Mouse (Mus musculus): ENCODE data around the gene Dph5. TPM values are rescaled to one million over a fixed set of nuclear protein-coding genes. Genes with fewer than 3 reads are reported as not detected.

Gene Dph5
- total RNA-seq, 1 experiment: 26.4 TPM

DNA sequence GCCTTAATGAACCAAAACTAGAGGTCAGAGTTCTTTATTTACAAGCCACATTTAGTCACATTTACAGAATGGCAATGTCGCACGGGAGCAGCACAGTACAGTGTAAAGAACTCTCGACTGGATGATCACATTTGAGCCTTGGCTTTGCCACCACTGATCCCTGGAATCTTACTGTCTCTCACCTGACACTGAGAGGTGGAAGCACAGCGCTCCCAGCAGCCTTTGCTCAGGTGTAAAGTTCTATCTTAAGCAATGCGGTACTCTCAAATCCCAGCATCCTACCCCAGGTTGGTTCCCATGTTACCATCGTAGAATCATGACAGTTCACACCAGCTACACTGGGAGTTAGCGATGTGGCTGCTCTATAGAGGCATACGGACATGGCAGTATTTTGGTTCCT, 53.8 kb downstream of the Dph5 start:
- H3K9me3 ChIP-seq (ENCODE audit: control insufficient read depth, insufficient read depth, low read depth, low read length): no peaks in the 10 kb centered on the region
- H3K4me1 ChIP-seq (ENCODE audit: control insufficient read depth in 2 of 2, insufficient read depth in 2 of 2, low read length in 2 of 2, poor library complexity in 1 of 2): no peaks in the 10 kb centered on the region
- no peak overlapping the region for H3K9ac ChIP-seq (ENCODE audit: insufficient read depth, low read depth, low read length, poor library complexity, severe bottlenecking)
- no peak for TF ChIP-seq MAFK (IDR thresholded peaks at IDR 0.05; ENCODE audit: insufficient read depth, low read depth, low read length)
- no peak for TF ChIP-seq ZC3H11A (IDR thresholded peaks at IDR 0.05; ENCODE audit: borderline replicate concordance, low read depth, low read length)
- no peak for TF ChIP-seq CHD2 (IDR thresholded peaks at IDR 0.05; ENCODE audit: low read depth, low read length)
- no peak for TF ChIP-seq HCFC1 (IDR thresholded peaks at IDR 0.05; ENCODE audit: borderline replicate concordance, insufficient read depth, low read length)
- no peak for TF ChIP-seq ZNF384 (IDR thresholded peaks at IDR 0.05; ENCODE audit: low read depth, low read length)
- peaks cover 3% of the 10 kb centered on the region for H3K36me3 ChIP-seq (ENCODE audit: control insufficient read depth, insufficient read depth, low read length, poor library complexity, severe bottlenecking)
- in situ Hi-C loops (cut with MboI; ENCODE audit: low sequenced_read_pairs in 2 of 2, unreplicated experiment in 2 of 2): loop anchor here (25.0 kb wide), 1 partner anchor 279 kb away; no protein-coding TSS in a partner anchor
- no peak overlapping the region for H3K4me3 ChIP-seq (ENCODE audit: insufficient read depth in 1 of 2, low read depth in 1 of 2, low read length in 2 of 2, poor library complexity in 1 of 2, severe bottlenecking in 1 of 2)
- DNase-seq (ENCODE audit: low read depth, low spot score): no peak
- H3K27ac ChIP-seq (ENCODE audit: insufficient read depth, low read depth, low read length, poor library complexity, severe bottlenecking): no peak overlapping the region

DNA sequence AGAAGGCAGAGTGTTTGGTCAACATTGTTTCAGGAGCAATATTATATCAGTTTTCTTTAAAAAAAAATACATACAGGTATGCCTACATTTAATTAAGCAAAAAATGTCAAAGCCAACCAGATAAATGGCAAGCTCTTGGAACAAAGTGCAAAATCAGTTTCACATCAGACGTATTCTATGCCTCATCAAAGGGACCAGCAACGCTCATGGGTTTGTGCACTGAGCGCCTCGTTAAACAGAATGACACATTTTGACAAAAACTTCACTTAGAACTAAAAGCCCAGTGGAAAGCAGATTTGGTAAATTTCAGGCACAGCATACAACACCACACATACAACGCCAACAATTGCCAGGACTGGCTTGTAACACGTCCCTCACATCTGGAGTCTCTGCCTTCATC, 56.7 kb downstream of the Dph5 start:
- Histone ChIP-seq H3K4me3 (ENCODE audit: insufficient read depth in 1 of 2, low read depth in 1 of 2, low read length in 2 of 2, poor library complexity in 1 of 2, severe bottlenecking in 1 of 2) (no peak overlapping the region), H3K9me3 (ENCODE audit: control insufficient read depth, insufficient read depth, low read depth, low read length) (no peaks in the 10 kb centered on the region), H3K27ac (ENCODE audit: insufficient read depth, low read depth, low read length, poor library complexity, severe bottlenecking) (no peak overlapping the region), H3K36me3 (ENCODE audit: control insufficient read depth, insufficient read depth, low read length, poor library complexity, severe bottlenecking) (peaks cover 3% of the 10 kb centered on the region), H3K4me1 (ENCODE audit: control insufficient read depth in 2 of 2, insufficient read depth in 2 of 2, low read length in 2 of 2, poor library complexity in 1 of 2) (no peaks in the 10 kb centered on the region), H3K9ac (ENCODE audit: insufficient read depth, low read depth, low read length, poor library complexity, severe bottlenecking) (no peak overlapping the region)
- TF ChIP-seq CHD2 (IDR thresholded peaks at IDR 0.05; ENCODE audit: low read depth, low read length) (no peak), ZC3H11A (IDR thresholded peaks at IDR 0.05; ENCODE audit: borderline replicate concordance, low read depth, low read length) (no peak), HCFC1 (IDR thresholded peaks at IDR 0.05; ENCODE audit: borderline replicate concordance, insufficient read depth, low read length) (no peak), ZNF384 (IDR thresholded peaks at IDR 0.05; ENCODE audit: low read depth, low read length) (no peak), MAFK (IDR thresholded peaks at IDR 0.05; ENCODE audit: insufficient read depth, low read depth, low read length) (no peak)
- in situ Hi-C loops (cut with MboI; ENCODE audit: low sequenced_read_pairs in 2 of 2, unreplicated experiment in 2 of 2): loop anchor here (25.0 kb wide), 1 partner anchor 282 kb away; no protein-coding TSS in a partner anchor
- no peak for DNase-seq (ENCODE audit: low read depth, low spot score)

DNA sequence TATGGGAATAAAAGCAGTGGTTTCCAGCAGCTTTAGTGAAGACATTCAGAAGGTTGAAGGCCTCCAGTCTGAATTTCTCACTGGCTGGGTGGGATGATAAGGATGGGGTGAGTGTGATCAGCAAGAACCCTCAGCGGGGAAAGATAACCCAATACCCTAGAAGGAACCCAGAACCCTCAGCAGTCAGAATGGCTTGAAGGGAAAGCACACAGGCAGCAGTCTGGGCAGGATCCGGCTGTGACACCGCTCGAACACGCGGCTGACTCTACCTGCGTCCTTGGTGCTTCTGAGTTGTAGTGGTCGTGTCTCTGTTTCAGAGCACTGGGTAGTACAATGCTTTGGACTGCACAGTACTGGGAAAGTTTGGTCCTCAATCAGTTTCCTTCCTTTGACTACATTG, 58.6 kb downstream of the Dph5 start:
- Histone ChIP-seq H3K4me3 (ENCODE audit: insufficient read depth in 1 of 2, low read depth in 1 of 2, low read length in 2 of 2, poor library complexity in 1 of 2, severe bottlenecking in 1 of 2) (no peak overlapping the region), H3K4me1 (ENCODE audit: control insufficient read depth in 2 of 2, insufficient read depth in 2 of 2, low read length in 2 of 2, poor library complexity in 1 of 2) (no peaks in the 10 kb centered on the region), H3K27ac (ENCODE audit: insufficient read depth, low read depth, low read length, poor library complexity, severe bottlenecking) (no peak overlapping the region), H3K9ac (ENCODE audit: insufficient read depth, low read depth, low read length, poor library complexity, severe bottlenecking) (no peak overlapping the region), H3K9me3 (ENCODE audit: control insufficient read depth, insufficient read depth, low read depth, low read length) (no peaks in the 10 kb centered on the region), H3K36me3 (ENCODE audit: control insufficient read depth, insufficient read depth, low read length, poor library complexity, severe bottlenecking) (peaks cover 5% of the 10 kb centered on the region)
- in situ Hi-C loops (cut with MboI; ENCODE audit: low sequenced_read_pairs in 2 of 2, unreplicated experiment in 2 of 2): loop anchor here (25.0 kb wide), 1 partner anchor 284 kb away; no protein-coding TSS in a partner anchor
- TF ChIP-seq ZC3H11A (IDR thresholded peaks at IDR 0.05; ENCODE audit: borderline replicate concordance, low read depth, low read length) (no peak), ZNF384 (IDR thresholded peaks at IDR 0.05; ENCODE audit: low read depth, low read length) (no peak), MAFK (IDR thresholded peaks at IDR 0.05; ENCODE audit: insufficient read depth, low read depth, low read length) (no peak), CHD2 (IDR thresholded peaks at IDR 0.05; ENCODE audit: low read depth, low read length) (no peak), HCFC1 (IDR thresholded peaks at IDR 0.05; ENCODE audit: borderline replicate concordance, insufficient read depth, low read length) (no peak)
- DNase-seq (ENCODE audit: low read depth, low spot score): no peak

DNA sequence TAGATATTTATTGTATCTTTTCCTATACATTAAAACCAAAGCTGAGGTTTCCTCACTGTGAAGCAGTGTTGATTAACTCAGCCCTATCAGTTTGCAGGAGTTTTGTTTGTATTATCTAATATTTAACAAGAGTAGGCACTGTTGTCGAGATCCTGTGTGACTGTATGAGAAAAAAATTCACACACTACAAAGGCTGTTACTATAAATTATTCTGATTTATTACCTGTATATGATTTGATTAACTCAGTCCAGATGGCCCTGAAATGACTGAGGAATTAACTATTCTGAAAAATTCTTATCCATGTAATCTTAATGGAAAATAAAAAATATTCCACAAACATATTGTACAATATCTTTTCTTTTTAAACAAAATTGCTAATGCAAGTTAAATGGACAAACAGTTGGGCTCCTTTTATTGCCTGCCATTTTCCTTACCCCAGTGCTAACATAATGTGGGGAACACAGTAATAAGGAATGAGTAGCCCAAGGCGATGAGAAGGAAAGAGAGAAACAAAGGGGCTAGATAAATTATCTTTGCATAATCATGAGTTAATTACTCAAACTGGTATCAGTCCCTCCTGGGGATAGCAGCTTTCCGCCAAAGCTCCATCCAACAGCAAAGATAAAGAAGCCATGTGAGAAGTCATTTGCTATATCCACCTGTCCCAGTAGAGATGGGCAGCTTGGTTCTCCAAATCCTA, 61.7 kb downstream of the Dph5 start:
- DNase-seq (ENCODE audit: low read depth, low spot score): no peak
- H3K4me3 ChIP-seq (ENCODE audit: insufficient read depth in 1 of 2, low read depth in 1 of 2, low read length in 2 of 2, poor library complexity in 1 of 2, severe bottlenecking in 1 of 2): no peak overlapping the region
- no peak overlapping the region for H3K27ac ChIP-seq (ENCODE audit: insufficient read depth, low read depth, low read length, poor library complexity, severe bottlenecking)
- no peaks in the 10 kb centered on the region for H3K4me1 ChIP-seq (ENCODE audit: control insufficient read depth in 2 of 2, insufficient read depth in 2 of 2, low read length in 2 of 2, poor library complexity in 1 of 2)
- TF ChIP-seq MAFK (IDR thresholded peaks at IDR 0.05; ENCODE audit: insufficient read depth, low read depth, low read length) (no peak), CHD2 (IDR thresholded peaks at IDR 0.05; ENCODE audit: low read depth, low read length) (no peak), ZC3H11A (IDR thresholded peaks at IDR 0.05; ENCODE audit: borderline replicate concordance, low read depth, low read length) (no peak), ZNF384 (IDR thresholded peaks at IDR 0.05; ENCODE audit: low read depth, low read length) (no peak), HCFC1 (IDR thresholded peaks at IDR 0.05; ENCODE audit: borderline replicate concordance, insufficient read depth, low read length) (no peak)
- no peak overlapping the region for H3K9ac ChIP-seq (ENCODE audit: insufficient read depth, low read depth, low read length, poor library complexity, severe bottlenecking)
- H3K9me3 ChIP-seq (ENCODE audit: control insufficient read depth, insufficient read depth, low read depth, low read length): no peaks in the 10 kb centered on the region
- H3K36me3 ChIP-seq (ENCODE audit: control insufficient read depth, insufficient read depth, low read length, poor library complexity, severe bottlenecking): peaks cover 8% of the 10 kb centered on the region
- in situ Hi-C loops (cut with MboI; ENCODE audit: low sequenced_read_pairs in 2 of 2, unreplicated experiment in 2 of 2): loop anchor here (25.0 kb wide), 1 partner anchor 287 kb away; no protein-coding TSS in a partner anchor
